Mouse (Mus musculus) cerebellum, postnatal 4 days (tissue): Measurements from ENCODE around the gene Adcy9.
"Not testable (repeated sequence)": the region's sequence is repeated elsewhere in the genome, so short reads cannot be mapped to it uniquely, and the experiment has no call there.

Experiments used
- DNase-seq, 2 experiments: peaks; one replicate each; pipeline ENCODE4 v3.0.0; 2022; ENCODE audit warnings: low spot score in 2 of 2, mixed read lengths in 1 of 2

Gene Adcy9

GRCm38 (mm10) chr16:4272254-4272653, 148.0 kb downstream of the Adcy9 start:
- no peak for DNase-seq

GRCm38 (mm10) chr16:4270911-4271310, 149.4 kb downstream of the Adcy9 start:
- no peak for DNase-seq

GRCm38 (mm10) chr16:4267857-4268666, 152.2 kb downstream of the Adcy9 start:
- DNase-seq = peak; percentile 54 to 78

- no peak for DNase-seq
Measured at GRCm38 (mm10) chr16:4267453-4267852, 152.8 kb downstream of the Adcy9 start.

GRCm38 (mm10) chr16:4265351-4265750, 154.9 kb downstream of the Adcy9 start:
- DNase-seq = no peak

- DNase-seq = no peak
Measured at GRCm38 (mm10) chr16:4263486-4263885, 156.8 kb downstream of the Adcy9 start.

GRCm38 (mm10) chr16:4257546-4257945, 162.8 kb downstream of the Adcy9 start:
- DNase-seq = no peak

- DNase-seq = no peak
Measured at GRCm38 (mm10) chr16:4248791-4249190, 171.5 kb downstream of the Adcy9 start.

- not testable (repeated sequence) for DNase-seq
Measured at GRCm38 (mm10) chr16:4245241-4245640, 175.1 kb downstream of the Adcy9 start.
